Mouse (Mus musculus): ENCODE measurements around the gene Slc17a1. TPM values are rescaled to one million over a fixed set of nuclear protein-coding genes. Genes with fewer than 3 reads are reported as not detected.

Gene Slc17a1
- polyA plus RNA-seq, 1 experiment: 0.13 TPM

- no peaks in the 10 kb centered on the region for H3K27me3 ChIP-seq (ENCODE audit: control insufficient read depth, insufficient read depth, low read length)
- TF ChIP-seq POLR2A (IDR thresholded peaks at IDR 0.05; ENCODE audit: control insufficient read depth, extremely low read depth, insufficient read depth, low read length, poor library complexity) (no peak), CTCF (IDR thresholded peaks at IDR 0.05; ENCODE audit: borderline replicate concordance, control insufficient read depth, extremely low read depth, insufficient read depth, low read length, poor library complexity) (no peak)
- 10% methylated on average over 6 of the region's 6 CpGs for WGBS
- no peak overlapping the region for H3K4me3 ChIP-seq (ENCODE audit: control insufficient read depth, insufficient read depth, low read length)
- peak; percentile 11 for DNase-seq
- H3K27ac ChIP-seq (ENCODE audit: control insufficient read depth, insufficient read depth, low read length): no peak overlapping the region; the same call in 1 of the 2 replicates
- 0 out of 2 replicates have a peak, but pooled peaks cover 5% of the 10 kb centered on the region for H3K4me1 ChIP-seq (replicated peaks; ENCODE audit: control insufficient read depth, insufficient read depth, low read length)
- no peaks in the 10 kb centered on the region for H3K36me3 ChIP-seq (ENCODE audit: control insufficient read depth, insufficient read depth, low read length)
Measured at GRCm38 (mm10) chr13:23898242-23898641, 30.7 kb downstream of the Slc17a1 start.

- no peak for TF ChIP-seq CTCF (IDR thresholded peaks at IDR 0.05; ENCODE audit: borderline replicate concordance, control insufficient read depth, extremely low read depth, insufficient read depth, low read length, poor library complexity)
- TF ChIP-seq POLR2A (IDR thresholded peaks at IDR 0.05; ENCODE audit: control insufficient read depth, extremely low read depth, insufficient read depth, low read length, poor library complexity): no peak
- WGBS: 94% methylated on average over 5 of the region's 5 CpGs
Measured at GRCm38 (mm10) chr13:23906906-23907305, 39.4 kb downstream of the Slc17a1 start.

DNA sequence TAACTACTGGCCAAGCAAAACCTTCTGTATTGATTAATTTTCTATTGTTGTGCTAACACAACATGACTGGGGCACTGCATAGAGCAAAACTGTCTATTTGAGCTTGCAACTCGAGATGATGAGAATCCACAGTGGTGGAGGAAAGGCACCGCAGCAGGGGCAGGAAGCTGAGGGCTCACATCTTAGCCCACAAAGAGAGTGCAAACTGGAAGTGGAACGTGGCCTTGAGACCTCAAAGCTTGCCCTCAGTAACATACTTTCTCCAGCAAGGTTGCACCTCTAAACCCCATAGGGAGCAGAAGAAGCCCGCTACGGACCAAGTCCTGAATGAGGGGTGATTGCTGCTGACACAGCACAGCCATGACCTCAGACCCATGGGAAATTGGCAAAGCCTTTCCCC lies 42.6 kb downstream of the Slc17a1 start:
- Histone ChIP-seq H3K27ac (ENCODE audit: control insufficient read depth, insufficient read depth, low read length) (0 out of 2 replicates have a peak overlapping the region, but pooled peaks have one; percentile 14), H3K4me3 (ENCODE audit: control insufficient read depth, insufficient read depth, low read length) (no peak overlapping the region), H3K4me1 (replicated peaks; ENCODE audit: control insufficient read depth, insufficient read depth, low read length) (peaks cover 8% of the 10 kb centered on the region), H3K36me3 (ENCODE audit: control insufficient read depth, insufficient read depth, low read length) (no peaks in the 10 kb centered on the region), H3K27me3 (ENCODE audit: control insufficient read depth, insufficient read depth, low read length) (no peaks in the 10 kb centered on the region)
- DNase-seq: no peak
- TF ChIP-seq CTCF (IDR thresholded peaks at IDR 0.05; ENCODE audit: borderline replicate concordance, control insufficient read depth, extremely low read depth, insufficient read depth, low read length, poor library complexity): no peak
- no peak for TF ChIP-seq POLR2A (IDR thresholded peaks at IDR 0.05; ENCODE audit: control insufficient read depth, extremely low read depth, insufficient read depth, low read length, poor library complexity)
- WGBS: 6% methylated on average over 5 of the region's 5 CpGs

More at GRCm38 (mm10) chr13:23906906-23907305, 39.4 kb downstream of the Slc17a1 start:
- Histone ChIP-seq H3K27ac (ENCODE audit: control insufficient read depth, insufficient read depth, low read length) (no peak overlapping the region), H3K36me3 (ENCODE audit: control insufficient read depth, insufficient read depth, low read length) (no peaks in the 10 kb centered on the region), H3K4me3 (ENCODE audit: control insufficient read depth, insufficient read depth, low read length) (no peak overlapping the region), H3K27me3 (ENCODE audit: control insufficient read depth, insufficient read depth, low read length) (no peaks in the 10 kb centered on the region), H3K4me1 (replicated peaks; ENCODE audit: control insufficient read depth, insufficient read depth, low read length) (peaks cover 8% of the 10 kb centered on the region)
- no peak for DNase-seq

DNA sequence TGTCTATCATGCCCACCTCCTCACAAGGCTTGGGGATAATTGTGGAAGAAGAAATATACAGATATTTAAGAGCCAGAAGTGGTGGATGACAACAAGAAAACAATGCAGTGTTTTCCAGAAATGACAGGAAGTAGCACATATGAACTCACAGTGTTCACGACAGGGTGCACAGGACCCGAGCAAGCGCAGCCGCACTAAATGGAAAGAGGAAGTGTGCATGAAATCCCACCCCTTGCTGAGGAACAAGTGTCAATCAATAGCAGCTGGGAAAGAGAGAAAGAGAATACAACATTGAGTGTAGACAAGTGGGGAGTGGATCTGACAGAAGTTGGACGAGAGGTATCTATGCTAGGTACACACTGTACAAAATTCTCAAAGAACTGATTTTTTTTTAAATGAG lies 43.8 kb downstream of the Slc17a1 start:
- Histone ChIP-seq H3K36me3 (ENCODE audit: control insufficient read depth, insufficient read depth, low read length) (no peaks in the 10 kb centered on the region), H3K4me3 (ENCODE audit: control insufficient read depth, insufficient read depth, low read length) (no peak overlapping the region), H3K27me3 (ENCODE audit: control insufficient read depth, insufficient read depth, low read length) (no peaks in the 10 kb centered on the region), H3K4me1 (replicated peaks; ENCODE audit: control insufficient read depth, insufficient read depth, low read length) (peaks cover 8% of the 10 kb centered on the region), H3K27ac (ENCODE audit: control insufficient read depth, insufficient read depth, low read length) (no peak overlapping the region)
- 17% methylated on average over 5 of the region's 5 CpGs for WGBS
- no peak for DNase-seq
- TF ChIP-seq POLR2A (IDR thresholded peaks at IDR 0.05; ENCODE audit: control insufficient read depth, extremely low read depth, insufficient read depth, low read length, poor library complexity) (no peak), CTCF (IDR thresholded peaks at IDR 0.05; ENCODE audit: borderline replicate concordance, control insufficient read depth, extremely low read depth, insufficient read depth, low read length, poor library complexity) (no peak)

DNA sequence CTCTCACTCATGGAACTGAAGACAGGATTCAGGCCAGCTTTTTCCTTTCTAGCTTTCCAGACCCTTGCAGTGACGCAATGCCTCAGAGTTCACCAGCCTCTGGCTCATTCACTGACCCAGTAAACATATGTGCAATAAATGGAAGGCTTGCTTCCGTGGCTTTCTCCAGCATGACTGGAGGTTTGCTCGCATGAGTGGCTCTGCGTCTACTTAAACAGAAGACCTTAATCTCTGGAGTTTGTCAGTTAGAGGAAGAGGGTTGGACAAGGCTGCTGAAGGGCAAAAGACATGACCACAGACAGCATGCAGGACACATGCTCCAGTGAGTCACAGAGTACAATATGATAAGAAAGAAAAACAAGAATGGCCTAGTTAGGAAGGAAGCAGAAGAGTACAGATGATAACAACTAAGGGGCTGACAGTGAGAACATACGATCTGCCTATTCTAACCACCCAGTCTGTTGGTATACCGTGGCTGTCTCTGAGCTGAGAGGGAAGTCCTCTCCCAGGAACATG lies 46.3 kb downstream of the Slc17a1 start:
- WGBS: 39% methylated on average over 6 of the region's 6 CpGs
- Histone ChIP-seq H3K4me3 (ENCODE audit: control insufficient read depth, insufficient read depth, low read length) (no peak overlapping the region), H3K4me1 (replicated peaks; ENCODE audit: control insufficient read depth, insufficient read depth, low read length) (peaks cover 8% of the 10 kb centered on the region), H3K36me3 (ENCODE audit: control insufficient read depth, insufficient read depth, low read length) (no peaks in the 10 kb centered on the region), H3K27ac (ENCODE audit: control insufficient read depth, insufficient read depth, low read length) (no peak overlapping the region), H3K27me3 (ENCODE audit: control insufficient read depth, insufficient read depth, low read length) (no peaks in the 10 kb centered on the region)
- DNase-seq: no peak
- TF ChIP-seq POLR2A (IDR thresholded peaks at IDR 0.05; ENCODE audit: control insufficient read depth, extremely low read depth, insufficient read depth, low read length, poor library complexity): no peak
- no peak for TF ChIP-seq CTCF (IDR thresholded peaks at IDR 0.05; ENCODE audit: borderline replicate concordance, control insufficient read depth, extremely low read depth, insufficient read depth, low read length, poor library complexity)

DNA sequence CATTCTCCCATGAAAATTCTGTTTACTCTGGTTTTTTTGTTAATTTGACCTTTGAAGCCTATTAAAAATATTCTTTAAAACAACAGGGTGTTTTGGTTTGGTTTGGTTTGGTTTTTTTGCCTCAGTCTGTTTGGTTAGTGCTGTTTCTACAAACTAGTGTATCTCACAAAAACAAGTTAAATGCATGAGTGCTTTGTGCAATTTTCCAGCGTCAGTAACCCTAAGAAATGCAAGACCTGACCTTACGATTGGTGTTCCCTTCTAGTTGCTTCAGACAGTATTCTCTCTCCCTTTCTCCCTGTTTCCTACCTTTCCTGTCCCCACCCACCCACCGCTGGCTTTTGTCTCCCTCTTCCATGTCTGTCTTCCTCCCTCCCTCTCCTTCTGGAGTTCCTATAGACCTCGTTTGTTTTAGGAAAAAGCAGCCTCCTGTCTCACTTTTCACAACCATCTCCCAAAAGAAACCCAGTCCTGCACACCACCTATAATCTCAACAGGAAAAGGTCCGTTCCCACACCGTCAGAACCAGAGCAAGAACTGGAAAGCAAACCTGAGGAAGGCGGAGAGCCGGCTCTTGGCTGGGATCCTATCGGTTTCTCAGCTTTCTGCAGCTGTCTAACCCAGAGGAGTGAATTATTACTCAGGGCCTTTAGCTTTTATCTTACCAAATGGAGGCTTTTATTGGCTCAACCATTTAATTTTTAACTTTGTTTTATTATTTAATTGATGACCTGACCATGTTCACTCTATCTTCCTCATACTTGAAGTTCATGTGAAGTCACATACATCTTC lies 47.0 kb downstream of the Slc17a1 start, which contains the start of gene Slc17a4:
Slc17a4 (minus strand) TSS at position 634 of the 792 bp plus-strand sequence.
- Histone ChIP-seq H3K4me3 (ENCODE audit: control insufficient read depth, insufficient read depth, low read length) (no peak within 1 kb of the TSS), H3K4me1 (replicated peaks; ENCODE audit: control insufficient read depth, insufficient read depth, low read length) (peaks cover 8% of the 10 kb centered on the region), H3K27me3 (ENCODE audit: control insufficient read depth, insufficient read depth, low read length) (no peaks in the 10 kb centered on the region), H3K27ac (ENCODE audit: control insufficient read depth, insufficient read depth, low read length) (no peak within 1 kb of the TSS), H3K36me3 (ENCODE audit: control insufficient read depth, insufficient read depth, low read length) (no peaks in the 10 kb centered on the region)
- WGBS: 90% methylated on average over 9 of the region's 9 CpGs
- TF ChIP-seq POLR2A (IDR thresholded peaks at IDR 0.05; ENCODE audit: control insufficient read depth, extremely low read depth, insufficient read depth, low read length, poor library complexity) (no peak), CTCF (IDR thresholded peaks at IDR 0.05; ENCODE audit: borderline replicate concordance, control insufficient read depth, extremely low read depth, insufficient read depth, low read length, poor library complexity) (no peak)
- DNase-seq: no peak

Measured in thymus, adult 2 months (tissue).